Mouse (Mus musculus) stomach, embryonic 15.5 days (tissue): Measurements from ENCODE around the gene Rab1b. TPM values are rescaled to one million over a fixed set of nuclear protein-coding genes. Genes with fewer than 3 reads are reported as not detected.
A peak's percentile ranks its signal among the peaks of the same experiment; 100 is the strongest.

Experiments
- ATAC-seq: fragments of 200-750 bp; cut with Nextera tagmentation; 2 replicates; pipeline ENCODE4 v1.8.0; 2017; ENCODE audit warnings: low read depth, moderate number of reproducible peaks, moderate TSS enrichment; ENCODE audit not compliant: insufficient read depth, low FRiP score
- H3K27ac ChIP-seq: fragments of 300-500 bp; sonication (generic); 2 replicates; pipeline ENCODE4 v1.5.1; 2015; ENCODE audit warnings: mild to moderate bottlenecking, inconsistent platforms
- H3K27me3 ChIP-seq: fragments of 300-500 bp; sonication (generic); replicated peaks from 2 replicates; pipeline ENCODE4 v1.6.1; 2015; ENCODE audit warnings: inconsistent platforms
- H3K36me3 ChIP-seq: fragments of 300-500 bp; sonication (generic); 2 replicates; pipeline ENCODE4 v1.6.1; 2015; ENCODE audit warnings: inconsistent platforms
- H3K4me1 ChIP-seq: fragments of 300-500 bp; sonication (generic); 2 replicates; pipeline ENCODE4 v1.6.1; 2015; ENCODE audit warnings: inconsistent platforms
- H3K4me2 ChIP-seq: fragments of 300-500 bp; sonication (generic); 2 replicates; pipeline ENCODE4 v1.6.1; 2015; ENCODE audit warnings: mild to moderate bottlenecking, inconsistent platforms
- H3K4me3 ChIP-seq: fragments of 300-500 bp; sonication (generic); replicated peaks from 2 replicates; pipeline ENCODE4 v1.5.1; 2015; ENCODE audit warnings: inconsistent platforms
- H3K9ac ChIP-seq: fragments of 300-500 bp; sonication (generic); 2 replicates; pipeline ENCODE4 v1.6.1; 2015; ENCODE audit warnings: inconsistent platforms
- H3K9me3 ChIP-seq: fragments of 300-500 bp; sonication (generic); 2 replicates; pipeline ENCODE4 v1.6.1; 2016; ENCODE audit warnings: inconsistent platforms
- WGBS: fragments of 180-500 bp; shearing (Covaris S2); methylation state at CpG from one replicate; pipeline ENCODE4 v1.1.7; 2015; 5-methylcytosine and 5-hydroxymethylcytosine counted together
- polyA plus RNA-seq: library from polyadenylated mRNA; unstranded; fragments of >200 nt; fragmentation: Nextera tagmentation; extraction: Ambion mirVana; gene quantifications from 2 replicates; pipeline ENCODE4 v1.2.1, GENCODE M21; 2015

Gene Rab1b
- polyA plus RNA-seq, 1 experiment from 2014 or later, result 227 TPM

GRCm38 (mm10) chr19:5082005-5082404 is 24.9 kb downstream of the Rab1b start:
- no peak overlapping the region for H3K27ac ChIP-seq
- no peak overlapping the region for H3K9ac ChIP-seq
- no peak for ATAC-seq
- no peak overlapping the region for H3K4me3 ChIP-seq
- no peaks in the 10 kb centered on the region for H3K36me3 ChIP-seq
- peaks cover 65% of the 10 kb centered on the region for H3K27me3 ChIP-seq
- WGBS, result 59% methylated on average over 18 of the region's 18 CpGs
- H3K4me1 ChIP-seq, result peaks cover 10% of the 10 kb centered on the region
- no peak overlapping the region for H3K4me2 ChIP-seq
- no peaks in the 10 kb centered on the region for H3K9me3 ChIP-seq

- no peak for ATAC-seq
- H3K27ac ChIP-seq, result no peak overlapping the region
- no peaks in the 10 kb centered on the region for H3K9me3 ChIP-seq
- peaks cover 41% of the 10 kb centered on the region for H3K27me3 ChIP-seq
- no peak overlapping the region for H3K4me3 ChIP-seq
- H3K36me3 ChIP-seq, result no peaks in the 10 kb centered on the region
- 92% methylated on average over 1 of the region's 1 CpGs for WGBS
- no peak overlapping the region for H3K9ac ChIP-seq
- no peaks in the 10 kb centered on the region for H3K4me1 ChIP-seq
- no peak overlapping the region for H3K4me2 ChIP-seq
Observed at GRCm38 (mm10) chr19:5079279-5079678, 27.6 kb downstream of the Rab1b start.

- Histone ChIP-seq H3K9ac (no peak overlapping the region), H3K4me2 (peak overlapping the region; percentile 79; the same call in 1 of the 2 replicates), H3K27ac (no peak overlapping the region), H3K4me3 (no peak overlapping the region; the same call in 1 of the 2 replicates), H3K4me1 (peaks cover 35% of the 10 kb centered on the region), H3K9me3 (no peaks in the 10 kb centered on the region), H3K36me3 (no peaks in the 10 kb centered on the region), H3K27me3 (peaks cover 5% of the 10 kb centered on the region; the same call in 1 of the 2 replicates)
- 25% methylated on average over 5 of the region's 5 CpGs for WGBS
- ATAC-seq, result no peak
Observed at GRCm38 (mm10) chr19:5073518-5073917, 33.4 kb downstream of the Rab1b start.

GRCm38 (mm10) chr19:5073028-5073427 is 33.8 kb downstream of the Rab1b start:
- H3K27ac ChIP-seq, result peak overlapping the region; percentile 92; the same call in 1 of the 2 replicates
- peaks cover 5% of the 10 kb centered on the region; the same call in 1 of the 2 replicates for H3K27me3 ChIP-seq
- no peaks in the 10 kb centered on the region for H3K9me3 ChIP-seq
- WGBS, result under 1% methylated on average over 15 of the region's 15 CpGs
- H3K4me2 ChIP-seq, result peak overlapping the region; percentile 79
- no peak overlapping the region for H3K9ac ChIP-seq
- H3K36me3 ChIP-seq, result no peaks in the 10 kb centered on the region
- H3K4me1 ChIP-seq, result peaks cover 38% of the 10 kb centered on the region
- peak overlapping the region; percentile 58 for H3K4me3 ChIP-seq
- no peak for ATAC-seq

GRCm38 (mm10) chr19:5072389-5073019 is 34.4 kb downstream of the Rab1b start:
- no peaks in the 10 kb centered on the region for H3K36me3 ChIP-seq
- WGBS, result 3% methylated on average over 20 of the region's 20 CpGs

GRCm38 (mm10) chr19:5071545-5072369 is 35.1 kb downstream of the Rab1b start:
- no peaks in the 10 kb centered on the region for H3K9me3 ChIP-seq
- H3K4me3 ChIP-seq, result peak overlapping the region; percentile 58
- H3K27me3 ChIP-seq, result peaks cover 5% of the 10 kb centered on the region; the same call in 1 of the 2 replicates
- H3K27ac ChIP-seq, result peak overlapping the region; percentile 92
- under 1% methylated on average over 40 of the region's 40 CpGs for WGBS
- H3K9ac ChIP-seq, result peak overlapping the region; percentile 29; the same call in 1 of the 2 replicates
- peak overlapping the region; percentile 79 for H3K4me2 ChIP-seq
- no peaks in the 10 kb centered on the region for H3K36me3 ChIP-seq
- peak; percentile 83 for ATAC-seq
- peaks cover 46% of the 10 kb centered on the region for H3K4me1 ChIP-seq

More at GRCm38 (mm10) chr19:5072389-5073019, 34.4 kb downstream of the Rab1b start:
- Histone ChIP-seq H3K9ac (0 out of 2 replicates have a peak overlapping the region, but pooled peaks have one; percentile 16), H3K4me1 (peaks cover 39% of the 10 kb centered on the region), H3K27me3 (peaks cover 5% of the 10 kb centered on the region; the same call in 1 of the 2 replicates), H3K4me3 (peak overlapping the region; percentile 58), H3K27ac (peak overlapping the region; percentile 92), H3K9me3 (no peaks in the 10 kb centered on the region), H3K4me2 (peak overlapping the region; percentile 79)
- peak; percentile 4; the same call in 1 of the 2 replicates for ATAC-seq

GRCm38 (mm10) chr19:5071077-5071476 is 35.8 kb downstream of the Rab1b start:
- peaks cover 46% of the 10 kb centered on the region for H3K4me1 ChIP-seq
- ATAC-seq, result no peak
- 8% methylated on average over 11 of the region's 11 CpGs for WGBS
- peaks cover 5% of the 10 kb centered on the region; the same call in 1 of the 2 replicates for H3K27me3 ChIP-seq
- no peaks in the 10 kb centered on the region for H3K9me3 ChIP-seq
- peak overlapping the region; percentile 58 for H3K4me3 ChIP-seq
- peak overlapping the region; percentile 79 for H3K4me2 ChIP-seq
- H3K9ac ChIP-seq, result peak overlapping the region; percentile 29; the same call in 1 of the 2 replicates
- H3K27ac ChIP-seq, result peak overlapping the region; percentile 92
- no peaks in the 10 kb centered on the region for H3K36me3 ChIP-seq

GRCm38 (mm10) chr19:5069978-5070377 is 36.9 kb downstream of the Rab1b start:
- Histone ChIP-seq H3K4me1 (peaks cover 53% of the 10 kb centered on the region), H3K4me2 (peak overlapping the region; percentile 79), H3K27ac (peak overlapping the region; percentile 92; the same call in 1 of the 2 replicates), H3K36me3 (no peaks in the 10 kb centered on the region), H3K9ac (peak overlapping the region; percentile 2; the same call in 1 of the 2 replicates), H3K27me3 (peaks cover 5% of the 10 kb centered on the region; the same call in 1 of the 2 replicates), H3K9me3 (no peaks in the 10 kb centered on the region), H3K4me3 (peak overlapping the region; percentile 58)
- ATAC-seq, result no peak
- WGBS, result 71% methylated on average over 7 of the region's 7 CpGs

GRCm38 (mm10) chr19:5069486-5069885 is 37.4 kb downstream of the Rab1b start:
- Histone ChIP-seq H3K9me3 (no peaks in the 10 kb centered on the region), H3K36me3 (no peaks in the 10 kb centered on the region), H3K27me3 (peaks cover 5% of the 10 kb centered on the region; the same call in 1 of the 2 replicates), H3K9ac (0 out of 2 replicates have a peak overlapping the region, but pooled peaks have one; percentile 2), H3K4me1 (peaks cover 53% of the 10 kb centered on the region), H3K27ac (0 out of 2 replicates have a peak overlapping the region, but pooled peaks have one; percentile 92), H3K4me2 (peak overlapping the region; percentile 79), H3K4me3 (peak overlapping the region; percentile 58)
- WGBS, result 74% methylated on average over 5 of the region's 5 CpGs
- no peak for ATAC-seq

- Histone ChIP-seq H3K36me3 (no peaks in the 10 kb centered on the region), H3K4me1 (peaks cover 53% of the 10 kb centered on the region), H3K4me3 (peak overlapping the region; percentile 58), H3K9ac (peak overlapping the region; percentile 64; the same call in 1 of the 2 replicates), H3K27ac (peak overlapping the region; percentile 93), H3K9me3 (no peaks in the 10 kb centered on the region), H3K4me2 (peak overlapping the region; percentile 79), H3K27me3 (peaks cover 5% of the 10 kb centered on the region; the same call in 1 of the 2 replicates)
- WGBS, result 29% methylated on average over 21 of the region's 21 CpGs
- ATAC-seq, result no peak
Observed at GRCm38 (mm10) chr19:5068570-5069234, 38.2 kb downstream of the Rab1b start.
